Mouse (Mus musculus) midbrain, embryonic 14.5 days (tissue): ENCODE results near the gene Gm29735. TPM values are rescaled to one million over a fixed set of nuclear protein-coding genes. Genes with fewer than 3 reads are reported as not detected.
"Not testable (repeated sequence)": the region's sequence is repeated elsewhere in the genome, so short reads cannot be mapped to it uniquely, and the experiment has no call there.

ENCODE experiments used
- ATAC-seq: fragments of 200-750 bp; cut with Nextera tagmentation; 2 replicates; pipeline ENCODE4 v1.8.0; 2017; ENCODE audit warnings: moderate number of reproducible peaks, moderate library complexity; ENCODE audit not compliant: low FRiP score, low TSS enrichment
- DNase-seq: peaks from one replicate; pipeline ENCODE4 v3.0.0-alpha.2; 2015
- H3K27ac ChIP-seq: fragments of 300-500 bp; sonication (generic); replicated peaks from 2 replicates; pipeline ENCODE4 v1.5.1; 2014; ENCODE audit warnings: mild to moderate bottlenecking, low read depth, low read length, moderate library complexity
- H3K27me3 ChIP-seq: fragments of 300-500 bp; sonication (generic); 2 replicates; pipeline ENCODE4 v1.6.1; 2014; ENCODE audit warnings: low read length, control low read depth, mixed read lengths; ENCODE audit not compliant: control insufficient read depth, insufficient read depth
- H3K36me3 ChIP-seq: fragments of 300-500 bp; sonication (generic); 2 replicates; pipeline ENCODE4 v1.6.1; 2014; ENCODE audit warnings: low read length, control low read depth; ENCODE audit not compliant: control insufficient read depth, insufficient read depth
- H3K4me1 ChIP-seq: fragments of 300-500 bp; sonication (generic); 2 replicates; pipeline ENCODE4 v1.6.1; 2014; ENCODE audit warnings: mild to moderate bottlenecking, antibody characterized with exemption, low read length, control low read depth; ENCODE audit not compliant: control insufficient read depth, insufficient read depth
- H3K4me2 ChIP-seq: fragments of 300-500 bp; sonication (generic); 2 replicates; pipeline ENCODE4 v1.6.1; 2014; ENCODE audit warnings: mild to moderate bottlenecking, low read length, moderate library complexity
- H3K4me3 ChIP-seq: fragments of 300-500 bp; sonication (generic); replicated peaks from 2 replicates; pipeline ENCODE4 v1.5.1; 2014; ENCODE audit warnings: low read depth, low read length
- H3K9ac ChIP-seq: fragments of 300-500 bp; sonication (generic); replicated peaks from 2 replicates; pipeline ENCODE4 v1.6.1; 2014; ENCODE audit warnings: mild to moderate bottlenecking, low read length, moderate library complexity
- H3K9me3 ChIP-seq: fragments of 300-500 bp; sonication (generic); 2 replicates; pipeline ENCODE4 v1.6.1; 2016; ENCODE audit warnings: low read length, control low read depth, mixed read lengths; ENCODE audit not compliant: control insufficient read depth
- WGBS: fragments of 180-500 bp; shearing (Covaris S2); extraction: QIAGEN DNeasy Blood & Tissue Kit; methylation state at CpG from one replicate; pipeline ENCODE4 v1.1.7; 2014; 5-methylcytosine and 5-hydroxymethylcytosine counted together
- polyA plus RNA-seq: library from polyadenylated mRNA; unstranded; fragments of >200 nt; fragmentation: Nextera tagmentation; extraction: Ambion mirVana; gene quantifications from 2 replicates; pipeline ENCODE4 v1.2.1, GENCODE M21; 2014

The Gm29735 gene
- polyA plus RNA-seq, 1 experiment from 2014 or later = not detected

GRCm38 (mm10) chr7:142143506-142144010 lies 13.4 kb downstream of the Gm29735 start:
- not testable (repeated sequence) for H3K9ac ChIP-seq, H3K4me3 ChIP-seq, H3K4me2 ChIP-seq, H3K27me3 ChIP-seq, H3K27ac ChIP-seq, ATAC-seq, DNase-seq, H3K36me3 ChIP-seq, H3K4me1 ChIP-seq, H3K9me3 ChIP-seq
- 73% methylated on average over 1 of the region's 1 CpGs for WGBS

- Histone ChIP-seq H3K9me3 (no peaks in the 10 kb centered on the region), H3K9ac (no peak overlapping the region), H3K27me3 (no peaks in the 10 kb centered on the region), H3K27ac (no peak overlapping the region), H3K4me1 (no peaks in the 10 kb centered on the region), H3K4me3 (no peak overlapping the region), H3K4me2 (no peak overlapping the region), H3K36me3 (no peaks in the 10 kb centered on the region)
- DNase-seq = no peak
- 59% methylated on average over 1 of the region's 1 CpGs for WGBS
- ATAC-seq = no peak
These were observed 16.2 kb downstream of the Gm29735 start for GRCm38 (mm10) chr7:142140696-142141095.

- not testable (repeated sequence) for H3K9me3 ChIP-seq, H3K4me2 ChIP-seq, H3K36me3 ChIP-seq, H3K4me3 ChIP-seq, H3K9ac ChIP-seq, H3K27ac ChIP-seq, ATAC-seq, H3K4me1 ChIP-seq, DNase-seq, H3K27me3 ChIP-seq
- WGBS = 53% methylated on average over 2 of the region's 2 CpGs
These were observed 21.0 kb downstream of the Gm29735 start, which contains the start of gene Gm39115 for GRCm38 (mm10) chr7:142135934-142136333. Gene Gm39115, minus strand, starts transcription at chr7:142136034.

- ATAC-seq (no peak), DNase-seq (peak; percentile 66)
- no peak overlapping the region for H3K4me2 ChIP-seq
- no peaks in the 10 kb centered on the region for H3K9me3 ChIP-seq
- no peaks in the 10 kb centered on the region for H3K36me3 ChIP-seq
- H3K27ac ChIP-seq = no peak overlapping the region
- WGBS = 65% methylated on average over 4 of the region's 4 CpGs
- no peak overlapping the region for H3K4me3 ChIP-seq
- H3K27me3 ChIP-seq = no peaks in the 10 kb centered on the region
- H3K9ac ChIP-seq = no peak overlapping the region
- H3K4me1 ChIP-seq = no peaks in the 10 kb centered on the region
These were observed 22.5 kb downstream of the Gm29735 start for GRCm38 (mm10) chr7:142134206-142134995.

- no peak overlapping the region for H3K9ac ChIP-seq
- H3K27ac ChIP-seq = no peak overlapping the region
- H3K4me3 ChIP-seq = no peak overlapping the region
- no peak overlapping the region for H3K4me2 ChIP-seq
- H3K9me3 ChIP-seq = no peaks in the 10 kb centered on the region
- no peaks in the 10 kb centered on the region for H3K27me3 ChIP-seq
- no peaks in the 10 kb centered on the region for H3K4me1 ChIP-seq
- WGBS = 60% methylated on average over 4 of the region's 4 CpGs
- DNase-seq (no peak), ATAC-seq (no peak)
- H3K36me3 ChIP-seq = no peaks in the 10 kb centered on the region
These were observed 28.1 kb downstream of the Gm29735 start for GRCm38 (mm10) chr7:142128843-142129242.

GRCm38 (mm10) chr7:142120629-142121028 lies 36.3 kb downstream of the Gm29735 start, which contains the start of gene Gm45618:
Gene Gm45618, minus strand, starts transcription at chr7:142120729.
- H3K4me2 ChIP-seq, H3K36me3 ChIP-seq, H3K27me3 ChIP-seq, H3K27ac ChIP-seq, ATAC-seq, H3K9ac ChIP-seq, H3K4me3 ChIP-seq, DNase-seq, H3K9me3 ChIP-seq, H3K4me1 ChIP-seq: not testable (repeated sequence)
- WGBS = 83% methylated on average over 1 of the region's 1 CpGs

- no peak overlapping the region for H3K4me2 ChIP-seq
These were observed 37.3 kb downstream of the Gm29735 start for GRCm38 (mm10) chr7:142119632-142120031.

More at GRCm38 (mm10) chr7:142119632-142120031, 37.3 kb downstream of the Gm29735 start:
- no peaks in the 10 kb centered on the region for H3K4me1 ChIP-seq
- no peak overlapping the region for H3K27ac ChIP-seq
- no peaks in the 10 kb centered on the region for H3K36me3 ChIP-seq
- H3K9ac ChIP-seq = no peak overlapping the region
- no peaks in the 10 kb centered on the region for H3K27me3 ChIP-seq
- 19% methylated on average over 5 of the region's 5 CpGs for WGBS
- DNase-seq = peak; percentile 49
- no peak for ATAC-seq
- no peak overlapping the region for H3K4me3 ChIP-seq
- H3K9me3 ChIP-seq = no peaks in the 10 kb centered on the region
